26 mouse cellular contexts compared by ENCODE assay signal in the genomic region with DNA sequence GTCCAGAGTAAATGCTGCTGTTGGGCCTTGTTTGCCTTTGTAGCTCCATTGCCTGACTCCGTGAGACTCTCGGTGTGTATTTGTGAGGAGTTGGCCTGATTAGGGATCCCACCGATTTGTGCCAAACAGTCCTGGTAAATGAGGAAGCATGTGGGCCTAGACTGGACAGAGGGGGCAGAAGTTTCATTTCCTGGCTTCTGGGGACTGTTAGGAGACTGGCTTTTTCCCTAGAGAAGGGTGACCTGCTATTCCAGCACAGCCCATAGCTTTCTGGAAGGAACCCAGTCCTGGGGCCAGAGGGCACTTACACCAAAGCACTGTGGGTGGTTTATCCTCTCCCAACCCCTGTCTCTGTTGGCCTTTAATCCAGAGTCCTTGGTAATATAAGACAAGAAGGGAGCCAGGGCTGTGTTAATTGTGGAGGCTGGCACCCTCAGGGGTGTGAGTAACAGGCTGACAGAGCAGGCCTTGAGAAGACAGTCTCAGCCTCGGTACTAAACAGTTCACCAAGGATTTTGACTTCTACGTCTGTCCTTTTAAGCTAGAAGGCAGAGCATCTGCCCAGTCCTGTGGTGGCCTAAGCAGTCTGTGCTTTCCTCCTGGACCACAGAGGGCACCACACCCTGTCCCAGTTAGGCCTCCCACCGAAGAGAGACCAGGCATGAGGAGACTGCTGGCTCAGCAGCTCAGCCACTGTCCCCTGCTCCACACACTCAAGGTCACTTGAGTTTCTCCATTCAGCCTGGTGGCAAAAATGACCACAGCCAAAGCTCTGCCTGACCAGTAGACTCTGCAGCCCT. TPM values are rescaled to one million over a fixed set of nuclear protein-coding genes. Genes with fewer than 3 reads are reported as not detected.
A peak's percentile ranks its signal among the peaks of the same experiment; 100 is the strongest.
DNase-seq lines count a peak whose midpoint lies in the region; ATAC-seq and TF ChIP-seq lines count a peak whose summit lies in the region.
"Had no signal": no experiment of that assay in that cellular context is flagged by ENCODE, and none has a peak within 500 bp of the region (broad histone marks: within the 10 kb centered on the region; RNA-seq: fewer than 3 reads in every experiment).

No protein-coding gene starts in this region.

- no peaks in the 10 kb centered on the region for H3K36me3 ChIP-seq in kidney, embryonic 16.5 days (ENCODE audit: insufficient read depth, low read length)
- H3K36me3 ChIP-seq in intestine, postnatal 0 days (ENCODE audit: control insufficient read depth, insufficient read depth), result no peaks in the 10 kb centered on the region
- H3K36me3 ChIP-seq: embryonic facial prominence, embryonic 10.5 days; hindbrain, embryonic 12.5 days; limb, embryonic 13.5 days; liver, embryonic 15.5 days; neural tube, embryonic 13.5 days had no signal

- no peak overlapping the region for H3K4me3 ChIP-seq in kidney, embryonic 16.5 days (ENCODE audit: low read length)
- no peak overlapping the region for H3K4me3 ChIP-seq in intestine, postnatal 0 days (ENCODE audit: low read depth, low read length)
- H3K4me3 ChIP-seq in cerebellum, adult 2 months (replicated peaks; ENCODE audit: insufficient read depth, low read depth, low read length), result no peak overlapping the region
- H3K4me3 ChIP-seq: embryonic facial prominence, embryonic 10.5 days; hindbrain, embryonic 12.5 days; limb, embryonic 13.5 days; liver, embryonic 15.5 days; neural tube, embryonic 13.5 days had no signal

- H3K9ac ChIP-seq in kidney, embryonic 16.5 days (replicated peaks; ENCODE audit: low read length), result no peak overlapping the region
- H3K9ac ChIP-seq in intestine, postnatal 0 days (ENCODE audit: low read depth, low read length), result no peak overlapping the region
- H3K9ac ChIP-seq: hindbrain, embryonic 12.5 days; limb, embryonic 13.5 days; liver, embryonic 15.5 days; neural tube, embryonic 13.5 days had no signal

- DNase-seq in kidney, adult 11 months, result peak; percentile 89
- DNase-seq in adrenal gland, postnatal 10 days, result peak; percentile 36
- DNase-seq in kidney, adult 9 months, result peak; percentile 93
- no peak for DNase-seq in thymus, postnatal 4 days
- no peak for DNase-seq in cerebellum, adult 2 months
- DNase-seq: cerebellum, adult 18-20 months; spleen, adult 18-20 months; thymus, adult 2 months had no signal

- peaks cover 4% of the 10 kb centered on the region for H3K4me1 ChIP-seq in kidney, embryonic 16.5 days (ENCODE audit: insufficient read depth, low read length)
- H3K4me1 ChIP-seq in intestine, postnatal 0 days (replicated peaks; ENCODE audit: control insufficient read depth, insufficient read depth, low read length), result 0 out of 2 replicates have a peak, but pooled peaks cover 3% of the 10 kb centered on the region
- no peaks in the 10 kb centered on the region for H3K4me1 ChIP-seq in cerebellum, adult 2 months (ENCODE audit: control insufficient read depth, insufficient read depth, low read length)
- H3K4me1 ChIP-seq: liver, embryonic 15.5 days; neural tube, embryonic 13.5 days had no signal

- TF ChIP-seq POLR2A in cerebellum, adult 2 months (IDR thresholded peaks at IDR 0.05; ENCODE audit: borderline replicate concordance, insufficient read depth, low read length), result no peak

- no peaks in the 10 kb centered on the region for H3K27me3 ChIP-seq in kidney, embryonic 16.5 days (ENCODE audit: insufficient read depth, low read length)
- H3K27me3 ChIP-seq in intestine, postnatal 0 days (replicated peaks; ENCODE audit: control insufficient read depth, insufficient read depth, low read length), result no peaks in the 10 kb centered on the region
- no peaks in the 10 kb centered on the region for H3K27me3 ChIP-seq in cerebellum, adult 2 months (ENCODE audit: control insufficient read depth, insufficient read depth, low read length)
- H3K27me3 ChIP-seq: CH12.LX; hindbrain, embryonic 12.5 days; liver, embryonic 15.5 days; neural tube, embryonic 13.5 days had no signal

- no peak for TF ChIP-seq CTCF in intestine, postnatal 0 days (IDR thresholded peaks at IDR 0.05; ENCODE audit: low read depth)
- TF ChIP-seq CTCF in cerebellum, adult 2 months (IDR thresholded peaks at IDR 0.05; ENCODE audit: borderline replicate concordance, insufficient read depth, low read depth, low read length), result no peak

- H3K9me3 ChIP-seq in kidney, embryonic 16.5 days (ENCODE audit: low read length), result no peaks in the 10 kb centered on the region; the same call in 1 of the 2 replicates
- H3K9me3 ChIP-seq in intestine, postnatal 0 days (ENCODE audit: control insufficient read depth), result no peaks in the 10 kb centered on the region
- H3K9me3 ChIP-seq: limb, embryonic 13.5 days; liver, embryonic 15.5 days; neural tube, embryonic 13.5 days had no signal

- no peak; the same call in 1 of the 2 replicates for ATAC-seq in kidney, embryonic 16.5 days (ENCODE audit: low FRiP score, low TSS enrichment)
- peak; percentile 29; the same call in 1 of the 2 replicates for ATAC-seq in megakaryocyte progenitor cell, adult 5-6 weeks (replicated peaks; ENCODE audit: poor library complexity)
- no peak for ATAC-seq in intestine, postnatal 0 days

- 77% methylated on average over 6 of the region's 6 CpGs for WGBS in kidney, embryonic 16.5 days
- WGBS in intestine, postnatal 0 days, result 68% methylated on average over 6 of the region's 6 CpGs
- WGBS in cerebellum, adult 2 months, result 75% methylated on average over 6 of the region's 6 CpGs

- no peak overlapping the region for H3K4me2 ChIP-seq in kidney, embryonic 16.5 days (replicated peaks; ENCODE audit: low read depth, low read length)
- H3K4me2 ChIP-seq in intestine, postnatal 0 days (replicated peaks; ENCODE audit: low read depth), result no peak overlapping the region
- H3K4me2 ChIP-seq: hindbrain, embryonic 12.5 days; limb, embryonic 13.5 days; liver, embryonic 15.5 days; midbrain, embryonic 11.5 days; neural tube, embryonic 13.5 days had no signal

- H3K27ac ChIP-seq in kidney, embryonic 16.5 days (ENCODE audit: low read length), result no peak overlapping the region
- H3K27ac ChIP-seq in intestine, postnatal 0 days (ENCODE audit: low read depth, low read length), result no peak overlapping the region
- H3K27ac ChIP-seq in cerebellum, adult 2 months (ENCODE audit: insufficient read depth, low read length), result no peak overlapping the region
- H3K27ac ChIP-seq: embryonic facial prominence, embryonic 10.5 days; hindbrain, embryonic 12.5 days; limb, embryonic 13.5 days; liver, embryonic 15.5 days; macrophage; neural tube, embryonic 13.5 days had no signal

RNA-seq across cellular contexts. Expression of a gene that starts 8.8 kb away (rescaled TPM):
- 224 and 245 TPM in 2 replicates for polyA plus RNA-seq in kidney, embryonic 16.5 days (2015; fragmentation: Nextera tagmentation; extraction: Ambion mirVana)
- total RNA-seq in adrenal gland, postnatal 10 days (2021), result 1 to 10 TPM; 4.9 to 9.1 TPM
- total RNA-seq in megakaryocyte progenitor cell, adult 5-6 weeks (2015), result not detected in 2 replicates
- total RNA-seq in megakaryocyte progenitor cell, adult 5-6 weeks (2017), result not detected in 2 replicates
- 224 and 258 TPM in 2 replicates for polyA plus RNA-seq in intestine, postnatal 0 days (2015; fragmentation: Nextera tagmentation; extraction: Ambion mirVana)
- polyA plus RNA-seq in cerebellum, adult 2 months (2012; rRNA removed), result 0.03 TPM in 1 of 2 replicates, not detected in the other
- total RNA-seq: gastrocnemius, adult 8-10 months; left cerebral cortex, postnatal 10 days had no signal
- polyA plus RNA-seq: forebrain, embryonic 11.5 days; limb, embryonic 13.5 days; lung, embryonic 16.5 days; macrophage had no signal

RNA-seq across cellular contexts. Expression of a gene that starts 8.8 kb away (rescaled TPM):
- polyA plus RNA-seq in kidney, embryonic 16.5 days (2015; fragmentation: Nextera tagmentation; extraction: Ambion mirVana), result 0.12 TPM in 1 of 2 replicates, not detected in the other
- total RNA-seq in adrenal gland, postnatal 10 days (2021), result under 1 TPM; 0.27 to 0.39 TPM
- 0.98 and 2.1 TPM in 2 replicates for total RNA-seq in megakaryocyte progenitor cell, adult 5-6 weeks (2015)
- 0.57 TPM in 1 of 2 replicates, not detected in the other for total RNA-seq in megakaryocyte progenitor cell, adult 5-6 weeks (2017)
- polyA plus RNA-seq in intestine, postnatal 0 days (2015; fragmentation: Nextera tagmentation; extraction: Ambion mirVana), result 0.66 and 0.84 TPM in 2 replicates
- polyA plus RNA-seq in cerebellum, adult 2 months (2012; rRNA removed), result not detected in 2 replicates
- total RNA-seq: CH12.LX; gastrocnemius, adult 8-10 months; layer of hippocampus, adult 18-20 months; layer of hippocampus, postnatal 25 days; left cerebral cortex, postnatal 10 days had no signal
- polyA plus RNA-seq: forebrain, embryonic 11.5 days; heart, postnatal 0 days had no signal

Comparison
In these comparisons a context has a peak if more than half of its experiments do, and no peak if none do; other contexts are left out.
1. DNase-seq: peak in kidney, adult 11 months (single experiment), adrenal gland, postnatal 10 days (single experiment) and kidney, adult 9 months (single experiment); none in thymus, postnatal 4 days (single experiment) and cerebellum, adult 2 months (0 of 2).
2. RNA of a gene that starts 8.8 kb away (polyA plus RNA-seq): 224 to 245 TPM in kidney, embryonic 16.5 days and 224 to 258 TPM in intestine, postnatal 0 days; 0.03 TPM in cerebellum, adult 2 months; every median in the first group is over 100 times any median in the second.